Mouse (Mus musculus) adipocyte (in vitro differentiated cells): ENCODE measurements at regions not wholly inside any gene's neighbourhood (a gene's known extent, or its start where the extent isn't known, plus 50 kb on each side); places are given as distances from the start of the nearest gene placed in this dataset.

Experiments used
- DNase-seq: peaks from one replicate; pipeline ENCODE4 v3.0.0-alpha.2; 2016; ENCODE audit warnings: low spot score

GRCm38 (mm10) chr14:48753517-48754079 lies 80.0 kb upstream of the Otx2 start:
- DNase-seq: no peak

DNA sequence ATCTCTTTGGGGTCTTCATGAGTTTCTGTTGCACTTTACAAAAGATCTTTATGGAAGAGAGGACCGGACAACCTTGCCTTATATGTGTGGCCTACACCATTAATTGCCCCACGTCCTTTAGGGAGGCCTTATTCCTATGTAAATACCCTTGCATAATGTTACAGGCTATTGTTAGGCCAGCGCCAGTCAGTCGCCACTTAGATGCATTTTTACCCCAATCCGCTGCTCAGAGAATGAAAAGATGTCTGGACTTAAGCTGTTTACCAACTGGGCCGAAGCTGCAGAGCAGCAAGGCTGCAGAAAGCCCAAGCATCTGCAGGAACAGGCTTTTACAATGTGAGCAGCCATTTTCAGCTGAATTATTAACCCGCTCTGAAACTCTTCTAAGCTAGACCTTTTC lies 79.5 kb upstream of the Otx2 start:
- DNase-seq: no peak

DNA sequence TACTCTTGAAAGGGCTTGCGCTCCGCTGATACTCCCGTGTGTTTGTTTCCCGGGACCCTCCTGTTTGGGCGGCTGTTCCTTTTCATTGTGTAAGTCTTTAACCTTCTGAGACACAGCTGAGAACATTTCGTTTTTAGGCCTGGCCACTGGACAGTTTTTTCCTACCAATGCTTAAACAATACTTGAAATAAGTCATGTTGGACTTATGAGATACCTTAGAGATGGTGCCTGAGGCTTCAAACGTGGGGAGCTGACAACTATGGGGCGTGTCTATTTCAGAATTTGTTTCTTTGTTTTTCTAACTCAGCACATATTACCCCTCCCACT lies 78.9 kb upstream of the Otx2 start:
- no peak for DNase-seq

- DNase-seq: no peak
Observed at GRCm38 (mm10) chr14:48751751-48752578, 78.3 kb upstream of the Otx2 start.

DNA sequence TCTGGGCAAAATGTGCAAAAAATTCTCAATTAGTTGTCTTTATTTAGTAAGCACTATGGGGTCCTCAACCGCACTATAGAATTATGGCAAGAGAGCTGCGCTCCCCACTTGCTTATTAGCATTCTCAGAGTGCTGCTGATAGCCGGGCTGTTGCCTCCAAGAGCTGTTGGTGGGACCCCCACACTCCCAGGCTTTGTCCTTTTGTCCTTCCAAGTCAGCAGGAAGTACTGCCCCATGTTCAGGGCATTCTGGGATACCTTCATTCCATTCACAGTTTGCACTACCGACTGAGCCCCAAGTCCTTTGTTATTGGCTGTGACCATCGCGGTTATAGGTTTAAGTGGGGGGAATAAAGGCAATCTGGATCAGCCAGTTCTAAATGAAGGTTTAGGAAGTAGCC lies 77.4 kb upstream of the Otx2 start:
- DNase-seq: no peak

DNA sequence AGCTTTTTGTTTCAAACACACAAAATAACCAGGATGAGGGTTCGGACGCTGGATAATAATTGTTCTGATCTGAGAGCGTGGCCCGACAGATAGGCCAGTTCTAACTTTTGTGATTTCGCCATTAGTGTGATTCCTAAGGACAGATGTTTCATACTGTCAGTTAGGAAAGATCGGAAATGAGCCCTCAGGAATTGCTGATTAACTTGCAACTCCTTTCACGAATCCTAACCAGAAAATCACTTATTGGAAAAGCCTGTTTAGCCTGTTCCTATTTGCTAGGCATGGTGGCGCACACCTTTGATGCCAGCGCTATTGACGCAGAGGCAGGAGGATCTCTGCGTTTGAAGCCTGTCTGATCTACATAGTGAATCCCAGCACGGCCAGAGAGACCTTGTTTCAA lies 75.4 kb upstream of the Otx2 start:
- DNase-seq: no peak

- no peak for DNase-seq
Observed at GRCm38 (mm10) chr14:48747936-48748335, 74.3 kb upstream of the Otx2 start.

DNA sequence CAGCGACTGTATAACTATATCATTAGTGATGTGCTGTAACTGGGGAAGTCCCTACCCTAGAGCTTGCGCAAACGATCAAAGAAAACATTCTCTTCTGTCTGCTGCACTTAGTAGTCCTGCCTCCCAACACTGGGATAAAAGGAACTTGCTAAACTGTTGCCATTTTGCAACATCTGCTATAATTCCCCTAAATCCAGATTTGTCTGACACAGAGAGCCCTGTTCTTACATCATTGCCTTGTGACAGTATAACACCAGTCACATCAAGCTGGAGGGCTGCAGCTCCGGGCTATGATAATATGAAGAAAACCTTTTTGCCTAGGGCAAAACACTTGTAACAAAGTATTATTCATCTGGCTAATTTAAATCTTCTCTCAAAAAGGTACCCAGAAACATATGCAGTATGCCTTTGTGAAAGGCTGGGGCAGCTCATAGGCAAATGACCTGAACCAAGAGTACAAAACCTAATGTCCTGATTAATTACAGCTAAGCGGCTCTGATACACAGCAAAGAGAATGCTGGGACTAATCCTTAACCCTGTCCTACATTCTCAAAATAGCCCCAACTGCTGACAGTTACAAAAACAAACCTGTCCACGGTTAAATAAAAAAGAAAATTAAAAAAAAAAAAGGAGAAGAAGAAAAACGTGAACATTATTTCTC lies 67.5 kb upstream of the Otx2 start:
- peak; percentile 3 for DNase-seq

GRCm38 (mm10) chr14:48739121-48739520 lies 65.5 kb upstream of the Otx2 start:
- no peak for DNase-seq

- DNase-seq: no peak
Observed at GRCm38 (mm10) chr14:48738641-48739040, 65.0 kb upstream of the Otx2 start.

DNA sequence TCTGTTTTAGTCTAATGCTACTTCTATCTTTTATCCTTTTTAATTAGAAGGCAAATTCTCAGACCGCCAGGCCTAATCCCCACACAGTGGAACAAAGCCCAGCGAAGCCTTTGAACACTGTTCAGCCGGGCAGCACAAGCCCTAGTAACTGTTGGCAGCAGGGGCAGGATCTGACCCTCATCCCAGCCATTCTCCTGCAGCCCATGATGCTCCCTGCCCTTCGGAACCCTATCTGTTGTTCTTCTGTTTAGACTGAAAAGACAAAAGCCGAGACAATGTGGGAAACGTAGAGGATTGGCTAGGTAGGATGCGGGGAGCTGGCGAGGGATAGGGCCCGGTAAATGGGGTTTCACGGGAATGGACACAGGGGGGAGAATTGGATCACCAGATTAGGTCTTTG lies 64.6 kb upstream of the Otx2 start:
- no peak for DNase-seq

- no peak for DNase-seq
Observed at GRCm38 (mm10) chr14:48736969-48737860, 63.6 kb upstream of the Otx2 start.

DNA sequence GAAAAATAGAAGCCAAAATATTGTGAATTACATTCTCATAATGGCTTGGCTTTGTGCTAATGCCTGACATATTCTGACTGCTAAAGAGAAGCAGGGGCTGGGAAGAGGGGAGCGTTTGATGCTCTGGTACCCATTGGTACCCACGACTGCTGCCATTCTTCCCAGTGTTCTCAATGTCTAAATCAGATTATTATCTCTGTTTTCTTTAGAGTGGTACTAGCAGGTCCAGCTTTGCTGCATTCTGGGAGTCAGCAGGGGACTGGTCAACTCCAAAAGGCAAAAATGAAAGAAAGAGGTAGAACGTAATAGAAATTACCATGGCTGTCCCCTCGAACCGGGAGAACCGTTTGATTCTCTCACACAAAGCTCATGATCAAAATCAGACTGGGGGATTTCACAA lies 62.6 kb upstream of the Otx2 start:
- no peak for DNase-seq

- no peak for DNase-seq
Observed at GRCm38 (mm10) chr14:48729996-48730395, 56.4 kb upstream of the Otx2 start.
